In the genomic region with DNA sequence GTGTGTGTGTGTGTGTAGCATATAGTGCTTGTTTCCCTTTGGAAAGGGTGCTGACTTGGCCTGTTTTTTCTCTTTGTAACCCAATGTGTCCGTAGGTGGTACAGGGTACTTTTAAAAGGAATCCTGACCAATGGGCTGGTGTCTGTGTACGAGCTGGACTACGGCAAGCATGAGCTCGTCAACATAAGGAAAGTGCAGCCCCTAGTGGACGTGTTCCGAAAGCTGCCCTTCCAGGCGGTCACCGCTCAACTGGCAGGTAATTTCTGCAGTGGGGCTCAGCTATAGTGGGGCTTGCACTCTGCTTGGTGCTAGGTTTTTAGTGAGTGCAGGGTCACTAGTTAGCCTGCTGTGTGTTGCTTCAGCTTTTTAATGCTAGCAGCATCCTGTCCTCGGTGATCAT, we compare ENCODE assay signal across 9 mouse cellular contexts. TPM values are rescaled to one million over a fixed set of nuclear protein-coding genes. Genes with fewer than 3 reads are reported as not detected.
DNase-seq lines count a peak whose midpoint lies in the region; ATAC-seq lines count a peak whose summit lies in the region.
"Had no signal": no experiment of that assay in that cellular context is flagged by ENCODE, and none has a peak within 500 bp of the region (broad histone marks: within the 10 kb centered on the region; RNA-seq: fewer than 3 reads in every experiment).

No protein-coding gene starts in this region.

- H3K36me3 ChIP-seq in heart, embryonic 11.5 days (ENCODE audit: control insufficient read depth, insufficient read depth, low read length): no peaks in the 10 kb centered on the region
- H3K36me3 ChIP-seq in kidney, embryonic 14.5 days (ENCODE audit: control insufficient read depth, insufficient read depth, low read length): no peaks in the 10 kb centered on the region
- H3K36me3 ChIP-seq: heart, embryonic 15.5 days had no signal

- DNase-seq in heart, adult 11 months: peak; percentile 91
- DNase-seq in right cerebral cortex, postnatal 14 days: peak; percentile 35
- DNase-seq in right cerebral cortex, postnatal 10 days (ENCODE audit: low spot score in 2 of 2): no peak
- DNase-seq in testis, postnatal 10 days (ENCODE audit: low spot score): peak; percentile 64
- no peak for DNase-seq in layer of hippocampus, adult 18-20 months (ENCODE audit: low spot score in 2 of 2)
- no peak for DNase-seq in gastrocnemius, postnatal 25 days

- no peak overlapping the region for H3K4me3 ChIP-seq in heart, embryonic 11.5 days (ENCODE audit: low read depth, low read length)
- H3K4me3 ChIP-seq in kidney, embryonic 14.5 days (ENCODE audit: low read length): no peak overlapping the region
- H3K4me3 ChIP-seq: heart, embryonic 15.5 days had no signal

- ATAC-seq in heart, embryonic 11.5 days (replicated peaks; ENCODE audit: insufficient number of reproducible peaks, low FRiP score, low TSS enrichment): no peak
- peak; percentile 84 for ATAC-seq in kidney, embryonic 14.5 days (ENCODE audit: low FRiP score, low TSS enrichment)

- H3K9ac ChIP-seq in heart, embryonic 11.5 days (ENCODE audit: low read depth, low read length): no peak overlapping the region
- no peak overlapping the region for H3K9ac ChIP-seq in kidney, embryonic 14.5 days (ENCODE audit: low read depth, low read length)
- H3K9ac ChIP-seq: heart, embryonic 15.5 days had no signal

- no peak overlapping the region for H3K4me2 ChIP-seq in heart, embryonic 11.5 days
- H3K4me2 ChIP-seq in kidney, embryonic 14.5 days (replicated peaks; ENCODE audit: low read depth, low read length): no peak overlapping the region
- H3K4me2 ChIP-seq: heart, embryonic 15.5 days had no signal

- H3K9me3 ChIP-seq in heart, embryonic 11.5 days (replicated peaks; ENCODE audit: control insufficient read depth, low read length): no peaks in the 10 kb centered on the region
- no peaks in the 10 kb centered on the region for H3K9me3 ChIP-seq in kidney, embryonic 14.5 days (ENCODE audit: control insufficient read depth, low read length)
- H3K9me3 ChIP-seq: heart, embryonic 15.5 days had no signal

- H3K27ac ChIP-seq in heart, embryonic 11.5 days (ENCODE audit: low read depth, low read length): no peak overlapping the region
- no peak overlapping the region for H3K27ac ChIP-seq in kidney, embryonic 14.5 days (ENCODE audit: low read depth, low read length)

- no peaks in the 10 kb centered on the region for H3K27me3 ChIP-seq in heart, embryonic 11.5 days (ENCODE audit: control insufficient read depth, insufficient read depth, low read length)
- no peaks in the 10 kb centered on the region for H3K27me3 ChIP-seq in kidney, embryonic 14.5 days (ENCODE audit: control insufficient read depth, insufficient read depth, low read length)
- H3K27me3 ChIP-seq: heart, embryonic 15.5 days had no signal

- 49% methylated on average over 9 of the region's 9 CpGs for WGBS in heart, embryonic 11.5 days (ENCODE audit: insufficient replicate concordance)
- 45% methylated on average over 9 of the region's 9 CpGs for WGBS in kidney, embryonic 14.5 days

- H3K4me1 ChIP-seq in heart, embryonic 11.5 days (ENCODE audit: control insufficient read depth, insufficient read depth, low read length): peaks cover 21% of the 10 kb centered on the region
- no peaks in the 10 kb centered on the region for H3K4me1 ChIP-seq in kidney, embryonic 14.5 days (ENCODE audit: control insufficient read depth, insufficient read depth, low read length)

RNA-seq across cellular contexts. Expression of a gene that starts 9.2 kb away (rescaled TPM):
- 203 and 215 TPM in 2 replicates for polyA plus RNA-seq in heart, embryonic 11.5 days (2014; fragmentation: Nextera tagmentation; extraction: Ambion mirVana)
- 5.2 and 5.3 TPM in 2 replicates for polyA plus RNA-seq in kidney, embryonic 14.5 days (2014; fragmentation: Nextera tagmentation; extraction: Ambion mirVana)
- total RNA-seq in layer of hippocampus, adult 18-20 months (2021): 10 to 100 TPM; 20.6 to 22.8 TPM
- 100 to 1,000 TPM; 205 to 220 TPM for total RNA-seq in gastrocnemius, postnatal 25 days (2021)

Comparison
In these comparisons a context has a peak if more than half of its experiments do, and no peak if none do; other contexts are left out.
1. DNase-seq: peak in heart, adult 11 months (single experiment), right cerebral cortex, postnatal 14 days (single experiment) and testis, postnatal 10 days (single experiment); none in right cerebral cortex, postnatal 10 days (0 of 2), layer of hippocampus, adult 18-20 months (0 of 2) and gastrocnemius, postnatal 25 days (single experiment).
2. RNA of a gene that starts 9.2 kb away (total RNA-seq): 205 to 220 TPM in gastrocnemius, postnatal 25 days; 20.6 to 22.8 TPM in layer of hippocampus, adult 18-20 months; every median in the first group is over 4 times any median in the second.